Mouse (Mus musculus): ENCODE measurements around the gene Kctd3. TPM values are rescaled to one million over a fixed set of nuclear protein-coding genes. Genes with fewer than 3 reads are reported as not detected.

Gene Kctd3
- total RNA-seq, 1 experiment from 2014 or later: 23.1 TPM

GRCm38 (mm10) chr1:189022925-189023700 lies 15.5 kb upstream of the Kctd3 start:
- peak in 1 of 2 experiments; percentile 49; a peak in 2 of 4 replicates for ATAC-seq (replicated peaks in 1 of 2; ENCODE audit: insufficient read depth in 1 of 2, low FRiP score in 2 of 2, low TSS enrichment in 1 of 2, low read depth in 1 of 2, poor library complexity in 2 of 2, severe bottlenecking in 2 of 2)

- ATAC-seq (replicated peaks in 1 of 2; ENCODE audit: insufficient read depth in 1 of 2, low FRiP score in 2 of 2, low TSS enrichment in 1 of 2, low read depth in 1 of 2, poor library complexity in 2 of 2, severe bottlenecking in 2 of 2): no peak
These were observed 7.7 kb upstream of the Kctd3 start for GRCm38 (mm10) chr1:189015372-189015771.

GRCm38 (mm10) chr1:189013587-189013921 lies 5.9 kb upstream of the Kctd3 start:
- no peak for ATAC-seq (replicated peaks in 1 of 2; ENCODE audit: insufficient read depth in 1 of 2, low FRiP score in 2 of 2, low TSS enrichment in 1 of 2, low read depth in 1 of 2, poor library complexity in 2 of 2, severe bottlenecking in 2 of 2)

- ATAC-seq (replicated peaks in 1 of 2; ENCODE audit: insufficient read depth in 1 of 2, low FRiP score in 2 of 2, low TSS enrichment in 1 of 2, low read depth in 1 of 2, poor library complexity in 2 of 2, severe bottlenecking in 2 of 2): peak in 1 of 2 experiments; percentile 23; a peak in 1 of 4 replicates
These were observed 5.4 kb upstream of the Kctd3 start for GRCm38 (mm10) chr1:189012846-189013586.

GRCm38 (mm10) chr1:189010671-189011070 lies 3.0 kb upstream of the Kctd3 start:
- no peak for ATAC-seq (replicated peaks in 1 of 2; ENCODE audit: insufficient read depth in 1 of 2, low FRiP score in 2 of 2, low TSS enrichment in 1 of 2, low read depth in 1 of 2, poor library complexity in 2 of 2, severe bottlenecking in 2 of 2)

GRCm38 (mm10) chr1:189007980-189008324 lies 311 bp upstream of the Kctd3 start:
- ATAC-seq (replicated peaks in 1 of 2; ENCODE audit: insufficient read depth in 1 of 2, low FRiP score in 2 of 2, low TSS enrichment in 1 of 2, low read depth in 1 of 2, poor library complexity in 2 of 2, severe bottlenecking in 2 of 2): peak; percentile 40 to 43

GRCm38 (mm10) chr1:189006826-189007225 lies 815 bp downstream of the Kctd3 start:
- ATAC-seq (replicated peaks in 1 of 2; ENCODE audit: insufficient read depth in 1 of 2, low FRiP score in 2 of 2, low TSS enrichment in 1 of 2, low read depth in 1 of 2, poor library complexity in 2 of 2, severe bottlenecking in 2 of 2): 0 out of 4 replicates have a peak, but pooled peaks of 1 of the 2 experiments have one; percentile 9

- no peak for ATAC-seq (replicated peaks in 1 of 2; ENCODE audit: insufficient read depth in 1 of 2, low FRiP score in 2 of 2, low TSS enrichment in 1 of 2, low read depth in 1 of 2, poor library complexity in 2 of 2, severe bottlenecking in 2 of 2)
These were observed 1.4 kb downstream of the Kctd3 start for GRCm38 (mm10) chr1:189006267-189006666.

- no peak for ATAC-seq (replicated peaks in 1 of 2; ENCODE audit: insufficient read depth in 1 of 2, low FRiP score in 2 of 2, low TSS enrichment in 1 of 2, low read depth in 1 of 2, poor library complexity in 2 of 2, severe bottlenecking in 2 of 2)
These were observed 2.9 kb downstream of the Kctd3 start for GRCm38 (mm10) chr1:189004774-189005173.

- no peak for ATAC-seq (replicated peaks in 1 of 2; ENCODE audit: insufficient read depth in 1 of 2, low FRiP score in 2 of 2, low TSS enrichment in 1 of 2, low read depth in 1 of 2, poor library complexity in 2 of 2, severe bottlenecking in 2 of 2)
These were observed 5.8 kb downstream of the Kctd3 start for GRCm38 (mm10) chr1:189001815-189002214.

GRCm38 (mm10) chr1:188999981-189000380 lies 7.7 kb downstream of the Kctd3 start:
- no peak for ATAC-seq (replicated peaks in 1 of 2; ENCODE audit: insufficient read depth in 1 of 2, low FRiP score in 2 of 2, low TSS enrichment in 1 of 2, low read depth in 1 of 2, poor library complexity in 2 of 2, severe bottlenecking in 2 of 2)

- ATAC-seq (replicated peaks in 1 of 2; ENCODE audit: insufficient read depth in 1 of 2, low FRiP score in 2 of 2, low TSS enrichment in 1 of 2, low read depth in 1 of 2, poor library complexity in 2 of 2, severe bottlenecking in 2 of 2): no peak
These were observed 9.7 kb downstream of the Kctd3 start for GRCm38 (mm10) chr1:188997921-188998320.

- peak; percentile 42 to 56; a peak in 2 of 4 replicates for ATAC-seq (replicated peaks in 1 of 2; ENCODE audit: insufficient read depth in 1 of 2, low FRiP score in 2 of 2, low TSS enrichment in 1 of 2, low read depth in 1 of 2, poor library complexity in 2 of 2, severe bottlenecking in 2 of 2)
These were observed 14.4 kb downstream of the Kctd3 start for GRCm38 (mm10) chr1:188993218-188993617.

- peak; percentile 79 to 83 for ATAC-seq (replicated peaks in 1 of 2; ENCODE audit: insufficient read depth in 1 of 2, low FRiP score in 2 of 2, low TSS enrichment in 1 of 2, low read depth in 1 of 2, poor library complexity in 2 of 2, severe bottlenecking in 2 of 2)
These were observed 27.6 kb downstream of the Kctd3 start for GRCm38 (mm10) chr1:188980050-188980449.

- ATAC-seq (replicated peaks in 1 of 2; ENCODE audit: insufficient read depth in 1 of 2, low FRiP score in 2 of 2, low TSS enrichment in 1 of 2, low read depth in 1 of 2, poor library complexity in 2 of 2, severe bottlenecking in 2 of 2): no peak
These were observed 33.7 kb downstream of the Kctd3 start for GRCm38 (mm10) chr1:188973926-188974325.

GRCm38 (mm10) chr1:188973078-188973477 lies 34.6 kb downstream of the Kctd3 start:
- no peak; a peak in 1 of 4 replicates for ATAC-seq (replicated peaks in 1 of 2; ENCODE audit: insufficient read depth in 1 of 2, low FRiP score in 2 of 2, low TSS enrichment in 1 of 2, low read depth in 1 of 2, poor library complexity in 2 of 2, severe bottlenecking in 2 of 2)

GRCm38 (mm10) chr1:188952501-188952900 lies 55.1 kb downstream of the Kctd3 start:
- no peak for ATAC-seq (replicated peaks in 1 of 2; ENCODE audit: insufficient read depth in 1 of 2, low FRiP score in 2 of 2, low TSS enrichment in 1 of 2, low read depth in 1 of 2, poor library complexity in 2 of 2, severe bottlenecking in 2 of 2)

- no peak for ATAC-seq (replicated peaks in 1 of 2; ENCODE audit: insufficient read depth in 1 of 2, low FRiP score in 2 of 2, low TSS enrichment in 1 of 2, low read depth in 1 of 2, poor library complexity in 2 of 2, severe bottlenecking in 2 of 2)
These were observed 56.5 kb downstream of the Kctd3 start for GRCm38 (mm10) chr1:188951091-188951490.

Data from hematopoietic stem cell, adult 5-6 weeks (primary cell).